Mouse (Mus musculus) neural tube, embryonic 11.5 days (tissue): ENCODE measurements at regions not wholly inside any gene's neighbourhood (a gene's known extent, or its start where the extent isn't known, plus 50 kb on each side); places are given as distances from the start of the nearest gene placed in this dataset.
A peak's percentile ranks its signal among the peaks of the same experiment; 100 is the strongest.

Experiments used
- ATAC-seq: fragments of 200-750 bp; cut with Nextera tagmentation; 2 replicates; pipeline ENCODE4 v1.8.0; 2017; ENCODE audit warnings: moderate number of reproducible peaks, mild to moderate bottlenecking, moderate TSS enrichment, moderate library complexity; ENCODE audit not compliant: insufficient read depth, low FRiP score, low TSS enrichment
- DNase-seq: peaks from one replicate; pipeline ENCODE4 v3.0.0-alpha.2; 2015; ENCODE audit warnings: low spot score
- H3K27ac ChIP-seq: fragments of 300-500 bp; sonication (generic); 2 replicates; pipeline ENCODE4 v1.5.1; 2014; ENCODE audit warnings: low read depth, mild to moderate bottlenecking, low read length
- H3K27me3 ChIP-seq: fragments of 300-500 bp; sonication (generic); 2 replicates; pipeline ENCODE4 v1.6.1; 2014; ENCODE audit warnings: mild to moderate bottlenecking, low read length, mixed read lengths; ENCODE audit not compliant: control insufficient read depth, insufficient read depth
- H3K36me3 ChIP-seq: fragments of 300-500 bp; sonication (generic); 2 replicates; pipeline ENCODE4 v1.6.1; 2014; ENCODE audit warnings: mild to moderate bottlenecking, low read length, moderate library complexity, mixed read lengths; ENCODE audit not compliant: control insufficient read depth, insufficient read depth
- H3K4me1 ChIP-seq: fragments of 300-500 bp; sonication (generic); 2 replicates; pipeline ENCODE4 v1.6.1; 2014; ENCODE audit warnings: low read length, mixed read lengths; ENCODE audit not compliant: control insufficient read depth, insufficient read depth
- H3K4me2 ChIP-seq: fragments of 300-500 bp; sonication (generic); 2 replicates; pipeline ENCODE4 v1.6.1; 2014; ENCODE audit warnings: low read depth, mild to moderate bottlenecking, moderate library complexity
- H3K4me3 ChIP-seq: fragments of 300-500 bp; sonication (generic); 2 replicates; pipeline ENCODE4 v1.5.1; 2014; ENCODE audit warnings: low read depth, low read length
- H3K9ac ChIP-seq: fragments of 300-500 bp; sonication (generic); 2 replicates; pipeline ENCODE4 v1.6.1; 2014; ENCODE audit warnings: mild to moderate bottlenecking, low read length
- H3K9me3 ChIP-seq: fragments of 300-500 bp; sonication (generic); 2 replicates; pipeline ENCODE4 v1.6.1; 2016; ENCODE audit warnings: low read length; ENCODE audit not compliant: control insufficient read depth
- WGBS: fragments of 180-500 bp; shearing (Covaris S2); extraction: QIAGEN DNeasy Blood & Tissue Kit; methylation state at CpG from one replicate; pipeline ENCODE4 v1.1.7; 2014; 5-methylcytosine and 5-hydroxymethylcytosine counted together

DNA sequence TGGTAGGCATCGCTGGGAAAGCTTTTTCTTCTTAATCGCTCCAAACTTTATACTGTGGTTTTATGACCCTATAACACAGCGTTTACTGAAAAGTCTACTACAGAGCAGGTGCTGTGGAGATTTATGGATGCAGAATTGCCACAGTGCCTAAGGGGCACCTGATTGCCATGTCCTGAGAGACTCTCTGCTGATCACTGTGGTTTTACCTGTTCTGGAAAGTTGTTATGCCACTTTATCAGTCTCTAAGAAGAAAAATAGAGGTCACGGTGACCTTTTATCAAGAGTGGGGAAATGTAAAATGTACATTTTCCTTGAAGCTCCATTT, 250.0 kb downstream of the Trib2 start:
- no peaks in the 10 kb centered on the region for H3K36me3 ChIP-seq
- H3K9ac ChIP-seq: no peak overlapping the region
- H3K4me3 ChIP-seq: no peak overlapping the region
- peaks cover 2% of the 10 kb centered on the region; the same call in 1 of the 2 replicates for H3K4me1 ChIP-seq
- H3K9me3 ChIP-seq: no peaks in the 10 kb centered on the region
- no peak overlapping the region for H3K4me2 ChIP-seq
- no peak for DNase-seq
- peak overlapping the region; percentile 27; the same call in 1 of the 2 replicates for H3K27ac ChIP-seq
- no peaks in the 10 kb centered on the region for H3K27me3 ChIP-seq
- ATAC-seq: no peak
- 38% methylated on average over 4 of the region's 4 CpGs for WGBS

- peak; percentile 80 for ATAC-seq
- WGBS: 4% methylated on average over 3 of the region's 3 CpGs
- H3K27ac ChIP-seq: peak overlapping the region; percentile 27; the same call in 1 of the 2 replicates
These were observed 250.6 kb downstream of the Trib2 start for GRCm38 (mm10) chr12:15565941-15566784.

DNA sequence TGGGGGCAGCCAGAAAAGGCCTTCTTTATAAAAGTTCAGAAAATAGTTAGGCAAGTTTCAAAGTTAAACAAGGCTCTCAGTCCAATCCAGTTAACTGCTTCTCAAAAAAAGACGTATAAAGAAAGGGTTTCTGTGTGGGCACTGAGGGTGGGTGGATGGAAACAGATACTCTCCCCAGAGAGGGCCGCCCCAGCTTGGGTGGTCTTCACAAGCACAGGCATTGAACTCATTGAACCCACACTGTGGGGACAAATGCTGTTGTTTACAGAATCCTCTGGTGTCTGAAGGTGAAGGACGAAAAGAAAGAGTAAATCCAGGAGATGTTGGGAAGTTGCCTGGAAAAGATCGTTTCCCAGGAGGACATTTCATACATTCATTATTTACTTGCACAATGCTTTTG, 253.9 kb downstream of the Trib2 start:
- Histone ChIP-seq H3K4me2 (no peak overlapping the region), H3K36me3 (no peaks in the 10 kb centered on the region), H3K9ac (no peak overlapping the region), H3K9me3 (no peaks in the 10 kb centered on the region), H3K4me1 (peaks cover 2% of the 10 kb centered on the region; the same call in 1 of the 2 replicates), H3K27me3 (no peaks in the 10 kb centered on the region), H3K4me3 (no peak overlapping the region), H3K27ac (no peak overlapping the region)
- ATAC-seq (no peak), DNase-seq (no peak)
- WGBS: 57% methylated on average over 4 of the region's 4 CpGs

More at GRCm38 (mm10) chr12:15565941-15566784, 250.6 kb downstream of the Trib2 start:
- H3K36me3 ChIP-seq: no peaks in the 10 kb centered on the region
- no peaks in the 10 kb centered on the region for H3K9me3 ChIP-seq
- no peak overlapping the region for H3K4me3 ChIP-seq
- DNase-seq: peak; percentile 20
- peaks cover 2% of the 10 kb centered on the region; the same call in 1 of the 2 replicates for H3K4me1 ChIP-seq
- H3K4me2 ChIP-seq: no peak overlapping the region
- no peak overlapping the region for H3K9ac ChIP-seq
- no peaks in the 10 kb centered on the region for H3K27me3 ChIP-seq

- H3K9me3 ChIP-seq: no peaks in the 10 kb centered on the region
- H3K4me3 ChIP-seq: no peak overlapping the region
- H3K4me1 ChIP-seq: no peaks in the 10 kb centered on the region
- no peaks in the 10 kb centered on the region for H3K36me3 ChIP-seq
- H3K4me2 ChIP-seq: no peak overlapping the region
- WGBS: 88% methylated on average over 6 of the region's 6 CpGs
- H3K27me3 ChIP-seq: no peaks in the 10 kb centered on the region
- DNase-seq (no peak), ATAC-seq (no peak)
- no peak overlapping the region for H3K9ac ChIP-seq
- H3K27ac ChIP-seq: no peak overlapping the region
These were observed 261.3 kb downstream of the Trib2 start for GRCm38 (mm10) chr12:15555471-15555870.

GRCm38 (mm10) chr12:15553681-15554007, 263.1 kb downstream of the Trib2 start:
- 76% methylated on average over 4 of the region's 4 CpGs for WGBS

GRCm38 (mm10) chr12:15552979-15553680, 263.6 kb downstream of the Trib2 start:
- no peaks in the 10 kb centered on the region for H3K4me1 ChIP-seq
- DNase-seq (no peak), ATAC-seq (no peak)
- H3K4me3 ChIP-seq: no peak overlapping the region
- H3K4me2 ChIP-seq: no peak overlapping the region
- no peaks in the 10 kb centered on the region for H3K9me3 ChIP-seq
- no peak overlapping the region for H3K27ac ChIP-seq
- no peaks in the 10 kb centered on the region for H3K36me3 ChIP-seq
- H3K9ac ChIP-seq: no peak overlapping the region
- WGBS: 87% methylated on average over 6 of the region's 6 CpGs
- H3K27me3 ChIP-seq: no peaks in the 10 kb centered on the region

More at GRCm38 (mm10) chr12:15553681-15554007, 263.1 kb downstream of the Trib2 start:
- Histone ChIP-seq H3K9me3 (no peaks in the 10 kb centered on the region), H3K27me3 (no peaks in the 10 kb centered on the region), H3K36me3 (no peaks in the 10 kb centered on the region), H3K27ac (no peak overlapping the region), H3K4me3 (no peak overlapping the region), H3K4me1 (no peaks in the 10 kb centered on the region), H3K9ac (no peak overlapping the region), H3K4me2 (no peak overlapping the region)
- ATAC-seq: no peak
- DNase-seq: no peak

GRCm38 (mm10) chr12:15552210-15552609, 264.5 kb downstream of the Trib2 start:
- ATAC-seq: no peak
- 75% methylated on average over 2 of the region's 2 CpGs for WGBS
- Histone ChIP-seq H3K4me2 (no peak overlapping the region), H3K27me3 (no peaks in the 10 kb centered on the region), H3K4me3 (no peak overlapping the region), H3K36me3 (no peaks in the 10 kb centered on the region), H3K27ac (no peak overlapping the region), H3K4me1 (no peaks in the 10 kb centered on the region), H3K9ac (no peak overlapping the region), H3K9me3 (no peaks in the 10 kb centered on the region)
- DNase-seq: no peak

- no peaks in the 10 kb centered on the region for H3K9me3 ChIP-seq
- H3K27me3 ChIP-seq: no peaks in the 10 kb centered on the region
- H3K4me3 ChIP-seq: no peak overlapping the region
- no peak overlapping the region for H3K27ac ChIP-seq
- 82% methylated on average over 4 of the region's 4 CpGs for WGBS
- DNase-seq: no peak
- ATAC-seq: no peak
- H3K4me2 ChIP-seq: no peak overlapping the region
- no peak overlapping the region for H3K9ac ChIP-seq
- no peaks in the 10 kb centered on the region for H3K36me3 ChIP-seq
- H3K4me1 ChIP-seq: no peaks in the 10 kb centered on the region
These were observed 265.3 kb downstream of the Trib2 start for GRCm38 (mm10) chr12:15551281-15551900.
